Mouse (Mus musculus) heart, embryonic 15.5 days (tissue): ENCODE measurements around the gene Anxa3. TPM values are rescaled to one million over a fixed set of nuclear protein-coding genes. Genes with fewer than 3 reads are reported as not detected.

ENCODE experiments used
- ATAC-seq: fragments of 200-750 bp; cut with Nextera tagmentation; replicated peaks from 2 replicates; pipeline ENCODE4 v1.8.0; 2017; ENCODE audit warnings: low read depth, moderate TSS enrichment; ENCODE audit not compliant: insufficient number of reproducible peaks, insufficient read depth, low FRiP score
- H3K27ac ChIP-seq: fragments of 300-500 bp; sonication (generic); 2 replicates; pipeline ENCODE4 v1.5.1; 2015; ENCODE audit warnings: mild to moderate bottlenecking, inconsistent platforms
- H3K27me3 ChIP-seq: fragments of 300-500 bp; sonication (generic); 2 replicates; pipeline ENCODE4 v1.6.1; 2015; ENCODE audit warnings: inconsistent platforms
- H3K36me3 ChIP-seq: fragments of 300-500 bp; sonication (generic); 2 replicates; pipeline ENCODE4 v1.6.1; 2015; ENCODE audit warnings: mild to moderate bottlenecking, inconsistent platforms
- H3K4me1 ChIP-seq: fragments of 300-500 bp; sonication (generic); replicated peaks from 2 replicates; pipeline ENCODE4 v1.6.1; 2015; ENCODE audit warnings: inconsistent platforms
- H3K4me2 ChIP-seq: fragments of 300-500 bp; sonication (generic); 2 replicates; pipeline ENCODE4 v1.6.1; 2015; ENCODE audit warnings: inconsistent platforms, mild to moderate bottlenecking, moderate library complexity
- H3K4me3 ChIP-seq: fragments of 300-500 bp; sonication (generic); 2 replicates; pipeline ENCODE4 v1.5.1; 2015; ENCODE audit warnings: mild to moderate bottlenecking, inconsistent platforms
- H3K9ac ChIP-seq: fragments of 300-500 bp; sonication (generic); 2 replicates; pipeline ENCODE4 v1.6.1; 2015; ENCODE audit warnings: mild to moderate bottlenecking, inconsistent platforms
- H3K9me3 ChIP-seq: fragments of 300-500 bp; sonication (generic); replicated peaks from 2 replicates; pipeline ENCODE4 v1.6.1; 2016; ENCODE audit warnings: inconsistent platforms
- WGBS: fragments of 180-500 bp; shearing (Covaris S2); methylation state at CpG from one replicate; pipeline ENCODE4 v1.1.7; 2015; ENCODE audit warnings: mixed read lengths; 5-methylcytosine and 5-hydroxymethylcytosine counted together
- polyA plus RNA-seq: library from polyadenylated mRNA; unstranded; fragments of >200 nt; fragmentation: Nextera tagmentation; extraction: Ambion mirVana; gene quantifications from 2 replicates; pipeline ENCODE4 v1.2.1, GENCODE M21; 2015

Anxa3 gene
- polyA plus RNA-seq = 46.0 and 52.0 TPM in 2 replicates

GRCm38 (mm10) chr5:96792936-96793718 is at the start of gene Anxa3:
Gene Anxa3, plus strand, starts transcription at chr5:96793339.
- Histone ChIP-seq H3K27me3 (no peaks in the 10 kb centered on the region), H3K9me3 (no peaks in the 10 kb centered on the region), H3K4me1 (0 out of 2 replicates have a peak, but pooled peaks cover 5% of the 10 kb centered on the region), H3K4me2 (peak within 1 kb of the TSS; percentile 93), H3K36me3 (no peaks in the 10 kb centered on the region), H3K4me3 (peak within 1 kb of the TSS; percentile 63), H3K27ac (peak within 1 kb of the TSS; percentile 40), H3K9ac (peak within 1 kb of the TSS; percentile 64)
- 9% methylated on average over 26 of the region's 26 CpGs for WGBS
- peak; percentile 75 for ATAC-seq

GRCm38 (mm10) chr5:96747195-96747984 is 45.7 kb upstream of the Anxa3 start:
- Histone ChIP-seq H3K4me2 (no peak overlapping the region), H3K4me3 (no peak overlapping the region), H3K27me3 (no peaks in the 10 kb centered on the region), H3K27ac (no peak overlapping the region), H3K9me3 (no peaks in the 10 kb centered on the region), H3K9ac (no peak overlapping the region), H3K4me1 (peaks cover 5% of the 10 kb centered on the region; the same call in 1 of the 2 replicates), H3K36me3 (peaks cover 14% of the 10 kb centered on the region)
- ATAC-seq = 0 out of 2 replicates have a peak, but pooled peaks have one; percentile 60
- WGBS = 49% methylated on average over 8 of the region's 8 CpGs

- ATAC-seq = no peak
- Histone ChIP-seq H3K4me1 (no peaks in the 10 kb centered on the region), H3K9me3 (no peaks in the 10 kb centered on the region), H3K9ac (no peak overlapping the region), H3K27ac (no peak overlapping the region), H3K36me3 (peaks cover 3% of the 10 kb centered on the region; the same call in 1 of the 2 replicates), H3K4me2 (no peak overlapping the region), H3K4me3 (no peak overlapping the region), H3K27me3 (no peaks in the 10 kb centered on the region)
- 85% methylated on average over 7 of the region's 7 CpGs for WGBS
Measured at GRCm38 (mm10) chr5:96757615-96758014, 35.5 kb upstream of the Anxa3 start.

GRCm38 (mm10) chr5:96762021-96762420 is 31.1 kb upstream of the Anxa3 start:
- Histone ChIP-seq H3K27me3 (no peaks in the 10 kb centered on the region), H3K36me3 (peaks cover 3% of the 10 kb centered on the region; the same call in 1 of the 2 replicates), H3K4me3 (no peak overlapping the region), H3K27ac (no peak overlapping the region), H3K4me2 (no peak overlapping the region), H3K4me1 (no peaks in the 10 kb centered on the region), H3K9ac (no peak overlapping the region), H3K9me3 (no peaks in the 10 kb centered on the region)
- no peak for ATAC-seq
- 81% methylated on average over 1 of the region's 1 CpGs for WGBS

GRCm38 (mm10) chr5:96768846-96769471 is 24.2 kb upstream of the Anxa3 start:
- 63% methylated on average over 10 of the region's 10 CpGs for WGBS
- ATAC-seq = no peak
- H3K4me2 ChIP-seq = no peak overlapping the region

GRCm38 (mm10) chr5:96783506-96784288 is 9.4 kb upstream of the Anxa3 start:
- no peaks in the 10 kb centered on the region for H3K4me1 ChIP-seq
- 81% methylated on average over 14 of the region's 14 CpGs for whole genome bisulfite sequencing
- H3K27ac ChIP-seq = no peak overlapping the region
- ATAC-seq = no peak
- no peaks in the 10 kb centered on the region for H3K9me3 ChIP-seq
- H3K4me3 ChIP-seq = no peak overlapping the region
- H3K4me2 ChIP-seq = no peak overlapping the region
- H3K27me3 ChIP-seq = no peaks in the 10 kb centered on the region
- no peak overlapping the region for H3K9ac ChIP-seq
- no peaks in the 10 kb centered on the region for H3K36me3 ChIP-seq

More at GRCm38 (mm10) chr5:96768846-96769471, 24.2 kb upstream of the Anxa3 start:
- H3K9ac ChIP-seq = no peak overlapping the region
- H3K27me3 ChIP-seq = 0 out of 2 replicates have a peak, but pooled peaks cover 2% of the 10 kb centered on the region
- no peak overlapping the region for H3K4me3 ChIP-seq
- no peaks in the 10 kb centered on the region for H3K9me3 ChIP-seq
- H3K27ac ChIP-seq = no peak overlapping the region
- no peaks in the 10 kb centered on the region for H3K4me1 ChIP-seq
- no peaks in the 10 kb centered on the region for H3K36me3 ChIP-seq

GRCm38 (mm10) chr5:96785096-96785495 is 8.0 kb upstream of the Anxa3 start:
- Histone ChIP-seq H3K4me1 (no peaks in the 10 kb centered on the region), H3K9me3 (no peaks in the 10 kb centered on the region), H3K27ac (no peak overlapping the region), H3K36me3 (no peaks in the 10 kb centered on the region), H3K9ac (no peak overlapping the region), H3K4me3 (no peak overlapping the region), H3K27me3 (no peaks in the 10 kb centered on the region), H3K4me2 (no peak overlapping the region)
- no peak for ATAC-seq
- WGBS = 83% methylated on average over 5 of the region's 5 CpGs

- no peak for ATAC-seq
- 49% methylated on average over 9 of the region's 9 CpGs for WGBS
- H3K4me2 ChIP-seq = peak overlapping the region; percentile 93; the same call in 1 of the 2 replicates
- peak overlapping the region; percentile 63; the same call in 1 of the 2 replicates for H3K4me3 ChIP-seq
- H3K27me3 ChIP-seq = no peaks in the 10 kb centered on the region
- H3K27ac ChIP-seq = no peak overlapping the region
- H3K36me3 ChIP-seq = no peaks in the 10 kb centered on the region
- H3K9me3 ChIP-seq = no peaks in the 10 kb centered on the region
- no peak overlapping the region for H3K9ac ChIP-seq
- H3K4me1 ChIP-seq = 0 out of 2 replicates have a peak, but pooled peaks cover 5% of the 10 kb centered on the region
Measured at GRCm38 (mm10) chr5:96792422-96792821, 717 bp upstream of the Anxa3 start.

GRCm38 (mm10) chr5:96793953-96794635 is 955 bp downstream of the Anxa3 start:
- Histone ChIP-seq H3K36me3 (no peaks in the 10 kb centered on the region), H3K9me3 (no peaks in the 10 kb centered on the region), H3K4me3 (peak overlapping the region; percentile 63), H3K4me2 (peak overlapping the region; percentile 93), H3K27ac (peak overlapping the region; percentile 22), H3K27me3 (no peaks in the 10 kb centered on the region), H3K4me1 (0 out of 2 replicates have a peak, but pooled peaks cover 5% of the 10 kb centered on the region), H3K9ac (no peak overlapping the region; the same call in 1 of the 2 replicates)
- WGBS = 29% methylated on average over 10 of the region's 10 CpGs
- ATAC-seq = no peak

- no peak overlapping the region for H3K4me2 ChIP-seq
- no peak overlapping the region for H3K4me3 ChIP-seq
- WGBS = 71% methylated on average over 1 of the region's 1 CpGs
- no peaks in the 10 kb centered on the region for H3K9me3 ChIP-seq
- peaks cover 5% of the 10 kb centered on the region; the same call in 1 of the 2 replicates for H3K4me1 ChIP-seq
- no peak overlapping the region for H3K9ac ChIP-seq
- H3K27me3 ChIP-seq = no peaks in the 10 kb centered on the region
- ATAC-seq = no peak
- no peaks in the 10 kb centered on the region for H3K36me3 ChIP-seq
- H3K27ac ChIP-seq = no peak overlapping the region
Measured at GRCm38 (mm10) chr5:96795752-96796151, 2.6 kb downstream of the Anxa3 start.
